Mouse (Mus musculus): ENCODE measurements at regions not wholly inside any gene's neighbourhood (a gene's known extent, or its start where the extent isn't known, plus 50 kb on each side); places are given as distances from the start of the nearest gene placed in this dataset.

GRCm38 (mm10) chr4:33799110-33799509 is 125.3 kb upstream of the Cnr1 start:
- no peak for DNase-seq

GRCm38 (mm10) chr4:33799831-33800230 is 124.6 kb upstream of the Cnr1 start:
- DNase-seq = no peak

GRCm38 (mm10) chr4:33812338-33812737 is 112.1 kb upstream of the Cnr1 start:
- no peak for DNase-seq

GRCm38 (mm10) chr4:33823850-33824249 is 100.5 kb upstream of the Cnr1 start:
- no peak for DNase-seq

GRCm38 (mm10) chr4:33833134-33833533 is 91.3 kb upstream of the Cnr1 start:
- no peak for DNase-seq

GRCm38 (mm10) chr4:33838436-33838835 is 86.0 kb upstream of the Cnr1 start:
- peak; percentile 35 for DNase-seq

- no peak for DNase-seq
Measured at GRCm38 (mm10) chr4:33840119-33840518, 84.3 kb upstream of the Cnr1 start.

- DNase-seq = no peak
Measured at GRCm38 (mm10) chr4:33845611-33846395, 78.6 kb upstream of the Cnr1 start.

GRCm38 (mm10) chr4:33850249-33850648 is 74.1 kb upstream of the Cnr1 start:
- no peak for DNase-seq

GRCm38 (mm10) chr4:33852294-33852693 is 72.1 kb upstream of the Cnr1 start:
- peak; percentile 25 for DNase-seq

- DNase-seq = no peak
Measured at GRCm38 (mm10) chr4:33855112-33855511, 69.3 kb upstream of the Cnr1 start.

- DNase-seq = no peak
Measured at GRCm38 (mm10) chr4:33867126-33867525, 57.3 kb upstream of the Cnr1 start.

- DNase-seq = no peak
Measured at GRCm38 (mm10) chr4:33869317-33869716, 55.1 kb upstream of the Cnr1 start.

Data from right cerebral cortex, adult 18-20 months (tissue).